Mouse (Mus musculus): Measurements from ENCODE around the gene 2410015M20Rik.
"Not testable (repeated sequence)": the region's sequence is repeated elsewhere in the genome, so short reads cannot be mapped to it uniquely, and the experiment has no call there.

The 2410015M20Rik gene

GRCm38 (mm10) chr17:56613236-56613844 is 3.8 kb upstream of the 2410015M20Rik start, which contains the start of gene Rpl36:
TSS of gene Rpl36 (plus strand) at chr17:56613416.
- peak; percentile 93 to 97 for DNase-seq (ENCODE audit: low spot score in 2 of 2)

GRCm38 (mm10) chr17:56612565-56612939 is 3.0 kb upstream of the 2410015M20Rik start:
- DNase-seq (ENCODE audit: low spot score in 2 of 2), result not testable (repeated sequence)

- DNase-seq (ENCODE audit: low spot score in 2 of 2), result no peak
Observed at GRCm38 (mm10) chr17:56611861-56612564, 2.4 kb upstream of the 2410015M20Rik start.

- DNase-seq (ENCODE audit: low spot score in 2 of 2), result no peak
Observed at GRCm38 (mm10) chr17:56611323-56611722, 1.8 kb upstream of the 2410015M20Rik start.

GRCm38 (mm10) chr17:56608699-56609098 is 872 bp downstream of the 2410015M20Rik start:
- DNase-seq (ENCODE audit: low spot score in 2 of 2), result no peak

- no peak for DNase-seq (ENCODE audit: low spot score in 2 of 2)
Observed at GRCm38 (mm10) chr17:56607521-56608062, 2.0 kb downstream of the 2410015M20Rik start.

GRCm38 (mm10) chr17:56605431-56605830 is 4.1 kb downstream of the 2410015M20Rik start:
- no peak for DNase-seq (ENCODE audit: low spot score in 2 of 2)

GRCm38 (mm10) chr17:56604422-56604821 is 5.1 kb downstream of the 2410015M20Rik start:
- DNase-seq (ENCODE audit: low spot score in 2 of 2), result no peak

GRCm38 (mm10) chr17:56604070-56604380 is 5.5 kb downstream of the 2410015M20Rik start:
- DNase-seq (ENCODE audit: low spot score in 2 of 2), result no peak

- DNase-seq (ENCODE audit: low spot score in 2 of 2), result no peak
Observed at GRCm38 (mm10) chr17:56603186-56604069, 6.1 kb downstream of the 2410015M20Rik start.

GRCm38 (mm10) chr17:56593527-56594271 is 15.9 kb downstream of the 2410015M20Rik start:
- no peak for DNase-seq (ENCODE audit: low spot score in 2 of 2)

GRCm38 (mm10) chr17:56592553-56592952 is 17.0 kb downstream of the 2410015M20Rik start:
- no peak for DNase-seq (ENCODE audit: low spot score in 2 of 2)

GRCm38 (mm10) chr17:56588921-56589320 is 20.6 kb downstream of the 2410015M20Rik start:
- no peak for DNase-seq (ENCODE audit: low spot score in 2 of 2)

- DNase-seq (ENCODE audit: low spot score in 2 of 2), result no peak
Observed at GRCm38 (mm10) chr17:56587773-56588172, 21.8 kb downstream of the 2410015M20Rik start.

GRCm38 (mm10) chr17:56585171-56585821 is 24.3 kb downstream of the 2410015M20Rik start:
- peak in 1 of 2 experiments; percentile 52 for DNase-seq (ENCODE audit: low spot score in 2 of 2)

- peak; percentile 99 to 100 for DNase-seq (ENCODE audit: low spot score in 2 of 2)
Observed at GRCm38 (mm10) chr17:56584257-56585130, 25.1 kb downstream of the 2410015M20Rik start, which contains the start of the genes Safb2 and Safb. TSS of gene Safb2 (minus strand) at chr17:56584585. TSS of gene Safb (plus strand) at chr17:56584825.

- no peak for DNase-seq (ENCODE audit: low spot score in 2 of 2)
Observed at GRCm38 (mm10) chr17:56583611-56584256, 25.8 kb downstream of the 2410015M20Rik start.

GRCm38 (mm10) chr17:56583071-56583470 is 26.5 kb downstream of the 2410015M20Rik start:
- no peak for DNase-seq (ENCODE audit: low spot score in 2 of 2)

GRCm38 (mm10) chr17:56572939-56573338 is 36.6 kb downstream of the 2410015M20Rik start:
- DNase-seq (ENCODE audit: low spot score in 2 of 2), result no peak
